Mouse (Mus musculus): ENCODE data around the gene Actbl2. TPM values are rescaled to one million over a fixed set of nuclear protein-coding genes. Genes with fewer than 3 reads are reported as not detected.

Gene Actbl2
- polyA plus RNA-seq, 1 experiment, result 0.12 TPM

- peak in 1 of 2 experiments; percentile 26 for DNase-seq (ENCODE audit: extremely low spot score in 1 of 2, low spot score in 1 of 2)
These were observed 14.2 kb downstream of the Actbl2 start for GRCm38 (mm10) chr13:111268992-111269391.

- DNase-seq (ENCODE audit: extremely low spot score in 1 of 2, low spot score in 1 of 2), result no peak
These were observed 15.0 kb downstream of the Actbl2 start for GRCm38 (mm10) chr13:111269789-111270335.

- no peak for DNase-seq (ENCODE audit: extremely low spot score in 1 of 2, low spot score in 1 of 2)
These were observed 17.1 kb downstream of the Actbl2 start for GRCm38 (mm10) chr13:111271868-111272267.

GRCm38 (mm10) chr13:111286461-111287385 lies 31.9 kb downstream of the Actbl2 start:
- DNase-seq (ENCODE audit: extremely low spot score in 1 of 2, low spot score in 1 of 2), result no peak

GRCm38 (mm10) chr13:111291161-111291957 lies 36.5 kb downstream of the Actbl2 start:
- DNase-seq (ENCODE audit: extremely low spot score in 1 of 2, low spot score in 1 of 2), result no peak

GRCm38 (mm10) chr13:111291958-111292493 lies 37.2 kb downstream of the Actbl2 start:
- peak; percentile 46 to 69 for DNase-seq (ENCODE audit: extremely low spot score in 1 of 2, low spot score in 1 of 2)

- no peak for DNase-seq (ENCODE audit: extremely low spot score in 1 of 2, low spot score in 1 of 2)
These were observed 38.7 kb downstream of the Actbl2 start for GRCm38 (mm10) chr13:111293478-111293877.

- DNase-seq (ENCODE audit: extremely low spot score in 1 of 2, low spot score in 1 of 2), result no peak
These were observed 40.2 kb downstream of the Actbl2 start for GRCm38 (mm10) chr13:111294965-111295494.

GRCm38 (mm10) chr13:111296029-111296428 lies 41.2 kb downstream of the Actbl2 start:
- no peak for DNase-seq (ENCODE audit: extremely low spot score in 1 of 2, low spot score in 1 of 2)

- no peak for DNase-seq (ENCODE audit: extremely low spot score in 1 of 2, low spot score in 1 of 2)
These were observed 42.8 kb downstream of the Actbl2 start for GRCm38 (mm10) chr13:111297614-111298013.

GRCm38 (mm10) chr13:111299145-111299713 lies 44.4 kb downstream of the Actbl2 start:
- no peak for DNase-seq (ENCODE audit: extremely low spot score in 1 of 2, low spot score in 1 of 2)

GRCm38 (mm10) chr13:111300846-111301245 lies 46.0 kb downstream of the Actbl2 start:
- DNase-seq (ENCODE audit: extremely low spot score in 1 of 2, low spot score in 1 of 2), result no peak

GRCm38 (mm10) chr13:111301431-111301830 lies 46.6 kb downstream of the Actbl2 start:
- no peak for DNase-seq (ENCODE audit: extremely low spot score in 1 of 2, low spot score in 1 of 2)

GRCm38 (mm10) chr13:111304194-111304593 lies 49.4 kb downstream of the Actbl2 start:
- peak; percentile 20 to 46 for DNase-seq (ENCODE audit: extremely low spot score in 1 of 2, low spot score in 1 of 2)

GRCm38 (mm10) chr13:111304736-111305135 lies 49.9 kb downstream of the Actbl2 start:
- no peak for DNase-seq (ENCODE audit: extremely low spot score in 1 of 2, low spot score in 1 of 2)

Other genes starting within 250 kb of the Actbl2 start
- gene Gpbp1, start 235.1 kb downstream of the Actbl2 start, polyA plus RNA-seq (2012; rRNA removed), result 50.5 and 56.9 TPM in 2 replicates